ENCODE assay signal across 22 mouse cellular contexts in genomic region chr8:127089021-127089420, GRCm38 (mm10). TPM values are rescaled to one million over a fixed set of nuclear protein-coding genes. Genes with fewer than 3 reads are reported as not detected.
A peak's percentile ranks its signal among the peaks of the same experiment; 100 is the strongest.
DNase-seq lines count a peak whose midpoint lies in the region; ATAC-seq and TF ChIP-seq lines count a peak whose summit lies in the region.
"Had no signal": no experiment of that assay in that cellular context is flagged by ENCODE, and none has a peak within 500 bp of the region (broad histone marks: within the 10 kb centered on the region; RNA-seq: fewer than 3 reads in every experiment).

No protein-coding gene starts in this region.

- no peak overlapping the region for H3K4me2 ChIP-seq in hindbrain, embryonic 15.5 days
- no peak overlapping the region for H3K4me2 ChIP-seq in hindbrain, postnatal 0 days (ENCODE audit: low read depth, low read length)
- H3K4me2 ChIP-seq in lung, embryonic 14.5 days, result no peak overlapping the region
- peak overlapping the region; percentile 25; the same call in 1 of the 2 replicates for H3K4me2 ChIP-seq in heart, embryonic 11.5 days
- H3K4me2 ChIP-seq in midbrain, embryonic 16.5 days (ENCODE audit: low read length), result no peak overlapping the region
- H3K4me2 ChIP-seq: embryonic facial prominence, embryonic 12.5 days had no signal

- no peaks in the 10 kb centered on the region for H3K9me3 ChIP-seq in hindbrain, embryonic 15.5 days
- no peaks in the 10 kb centered on the region for H3K9me3 ChIP-seq in hindbrain, postnatal 0 days (ENCODE audit: low read length)
- no peaks in the 10 kb centered on the region for H3K9me3 ChIP-seq in lung, embryonic 14.5 days (ENCODE audit: low read depth, low read length)
- no peaks in the 10 kb centered on the region for H3K9me3 ChIP-seq in heart, embryonic 11.5 days (replicated peaks; ENCODE audit: control insufficient read depth, low read length)
- H3K9me3 ChIP-seq in midbrain, embryonic 16.5 days (replicated peaks; ENCODE audit: control insufficient read depth, low read length, poor library complexity, severe bottlenecking), result no peaks in the 10 kb centered on the region
- H3K9me3 ChIP-seq: embryonic facial prominence, embryonic 12.5 days; forebrain, embryonic 10.5 days; liver, embryonic 13.5 days had no signal

- H3K4me3 ChIP-seq in hindbrain, embryonic 15.5 days, result no peak overlapping the region
- no peak overlapping the region for H3K4me3 ChIP-seq in hindbrain, postnatal 0 days (ENCODE audit: low read length)
- no peak overlapping the region for H3K4me3 ChIP-seq in lung, embryonic 14.5 days (ENCODE audit: low read depth, low read length)
- no peak overlapping the region for H3K4me3 ChIP-seq in heart, embryonic 11.5 days (ENCODE audit: low read depth, low read length)
- no peak overlapping the region for H3K4me3 ChIP-seq in midbrain, embryonic 16.5 days (ENCODE audit: low read depth, low read length)
- H3K4me3 ChIP-seq: embryonic facial prominence, embryonic 12.5 days; forebrain, embryonic 10.5 days; liver, embryonic 13.5 days had no signal

- H3K27me3 ChIP-seq in hindbrain, embryonic 15.5 days, result no peaks in the 10 kb centered on the region
- no peaks in the 10 kb centered on the region for H3K27me3 ChIP-seq in hindbrain, postnatal 0 days (ENCODE audit: insufficient read depth, low read length)
- no peaks in the 10 kb centered on the region for H3K27me3 ChIP-seq in lung, embryonic 14.5 days (ENCODE audit: insufficient read depth, low read length)
- no peaks in the 10 kb centered on the region for H3K27me3 ChIP-seq in heart, embryonic 11.5 days (ENCODE audit: control insufficient read depth, insufficient read depth, low read length)
- no peaks in the 10 kb centered on the region for H3K27me3 ChIP-seq in midbrain, embryonic 16.5 days (ENCODE audit: control insufficient read depth, insufficient read depth, low read depth, low read length)
- H3K27me3 ChIP-seq: embryonic facial prominence, embryonic 12.5 days; Patski had no signal

- no peak for ATAC-seq in hindbrain, embryonic 15.5 days (ENCODE audit: low FRiP score, low read depth)
- no peak for ATAC-seq in hindbrain, postnatal 0 days
- no peak for ATAC-seq in lung, embryonic 14.5 days (ENCODE audit: insufficient read depth)
- ATAC-seq in heart, embryonic 11.5 days (replicated peaks; ENCODE audit: insufficient number of reproducible peaks, low FRiP score, low TSS enrichment), result no peak
- no peak for ATAC-seq in midbrain, embryonic 16.5 days
- ATAC-seq: activated CD4-positive, CD25-positive, alpha-beta regulatory T cell, adult 4 months; inflammation-experienced regulatory T-cells, adult 6 months; lung, postnatal 0 days; Patski had no signal

- no peak overlapping the region for H3K9ac ChIP-seq in hindbrain, embryonic 15.5 days
- no peak overlapping the region for H3K9ac ChIP-seq in hindbrain, postnatal 0 days (replicated peaks; ENCODE audit: low read length)
- no peak overlapping the region for H3K9ac ChIP-seq in lung, embryonic 14.5 days
- no peak overlapping the region for H3K9ac ChIP-seq in heart, embryonic 11.5 days (ENCODE audit: low read depth, low read length)
- H3K9ac ChIP-seq in midbrain, embryonic 16.5 days (ENCODE audit: low read depth, low read length), result no peak overlapping the region
- H3K9ac ChIP-seq: embryonic facial prominence, embryonic 12.5 days; liver, embryonic 13.5 days had no signal

- H3K36me3 ChIP-seq in hindbrain, embryonic 15.5 days, result no peaks in the 10 kb centered on the region
- no peaks in the 10 kb centered on the region for H3K36me3 ChIP-seq in hindbrain, postnatal 0 days (ENCODE audit: insufficient read depth, low read length)
- H3K36me3 ChIP-seq in lung, embryonic 14.5 days (ENCODE audit: insufficient read depth), result no peaks in the 10 kb centered on the region
- no peaks in the 10 kb centered on the region for H3K36me3 ChIP-seq in heart, embryonic 11.5 days (ENCODE audit: control insufficient read depth, insufficient read depth, low read length)
- H3K36me3 ChIP-seq in midbrain, embryonic 16.5 days (ENCODE audit: control insufficient read depth, insufficient read depth, low read length), result no peaks in the 10 kb centered on the region
- H3K36me3 ChIP-seq: embryonic facial prominence, embryonic 12.5 days; forebrain, embryonic 10.5 days; liver, embryonic 13.5 days had no signal

- H3K4me1 ChIP-seq in hindbrain, embryonic 15.5 days (replicated peaks), result peaks cover 33% of the 10 kb centered on the region
- peaks cover 16% of the 10 kb centered on the region for H3K4me1 ChIP-seq in hindbrain, postnatal 0 days (ENCODE audit: insufficient read depth, low read length)
- peaks cover 29% of the 10 kb centered on the region for H3K4me1 ChIP-seq in lung, embryonic 14.5 days (ENCODE audit: insufficient read depth)
- H3K4me1 ChIP-seq in heart, embryonic 11.5 days (ENCODE audit: control insufficient read depth, insufficient read depth, low read length), result peaks cover 60% of the 10 kb centered on the region
- H3K4me1 ChIP-seq in midbrain, embryonic 16.5 days (ENCODE audit: control insufficient read depth, insufficient read depth, low read length), result peaks cover 16% of the 10 kb centered on the region

- TF ChIP-seq CTCF in hindbrain, postnatal 0 days (IDR thresholded peaks at IDR 0.05; ENCODE audit: low read depth), result no peak
- TF ChIP-seq CTCF in lung, embryonic 14.5 days (IDR thresholded peaks at IDR 0.05; ENCODE audit: low read depth), result no peak

- no peak for DNase-seq in hindbrain, postnatal 0 days (ENCODE audit: low spot score)
- DNase-seq in lung, embryonic 14.5 days, result peak; percentile 51
- no peak for DNase-seq in lung, postnatal 25 days (ENCODE audit: low spot score)
- no peak for DNase-seq in adrenal gland, postnatal 4 days (ENCODE audit: low spot score in 2 of 2)
- DNase-seq: adrenal gland, postnatal 25 days; cerebellum, adult 2 months; gastrocnemius, postnatal 36 days; layer of hippocampus, postnatal 36 days; liver, embryonic 13.5 days; midbrain, embryonic 14.5 days; thymus, adult 2 months had no signal

- 0 out of 2 replicates have a peak overlapping the region, but pooled peaks have one; percentile 30 for H3K27ac ChIP-seq in hindbrain, embryonic 15.5 days (replicated peaks)
- no peak overlapping the region for H3K27ac ChIP-seq in hindbrain, postnatal 0 days
- no peak overlapping the region for H3K27ac ChIP-seq in lung, embryonic 14.5 days (ENCODE audit: low read depth)
- no peak overlapping the region; the same call in 1 of the 2 replicates for H3K27ac ChIP-seq in heart, embryonic 11.5 days (ENCODE audit: low read depth, low read length)
- no peak overlapping the region for H3K27ac ChIP-seq in midbrain, embryonic 16.5 days (ENCODE audit: low read length)
- H3K27ac ChIP-seq: embryonic facial prominence, embryonic 12.5 days; liver, embryonic 13.5 days had no signal

- WGBS in hindbrain, embryonic 15.5 days, result 41% methylated on average over 8 of the region's 8 CpGs
- WGBS in hindbrain, postnatal 0 days, result 51% methylated on average over 8 of the region's 8 CpGs
- 43% methylated on average over 8 of the region's 8 CpGs for WGBS in lung, embryonic 14.5 days
- WGBS in heart, embryonic 11.5 days (ENCODE audit: insufficient replicate concordance), result 45% methylated on average over 8 of the region's 8 CpGs
- 53% methylated on average over 8 of the region's 8 CpGs for WGBS in midbrain, embryonic 16.5 days

RNA-seq across cellular contexts. Expression of gene Pard3, which starts 25.3 kb away (rescaled TPM):
- polyA plus RNA-seq in hindbrain, embryonic 15.5 days (2015; fragmentation: Nextera tagmentation; extraction: Ambion mirVana), result 18.2 and 20.2 TPM in 2 replicates
- 29.3 and 36.0 TPM in 2 replicates for total RNA-seq in hindbrain, postnatal 0 days (2014; rRNA removed)
- polyA plus RNA-seq in hindbrain, postnatal 0 days (2015; fragmentation: Nextera tagmentation; extraction: Ambion mirVana), result 11.9 and 12.8 TPM in 2 replicates
- polyA plus RNA-seq in lung, embryonic 14.5 days (2014; fragmentation: Nextera tagmentation; extraction: Ambion mirVana), result 32.2 and 33.8 TPM in 2 replicates
- polyA plus RNA-seq in heart, embryonic 11.5 days (2014; fragmentation: Nextera tagmentation; extraction: Ambion mirVana), result 23.3 and 24.0 TPM in 2 replicates
- polyA plus RNA-seq in midbrain, embryonic 16.5 days (2015; fragmentation: Nextera tagmentation; extraction: Ambion mirVana), result 14.5 and 14.6 TPM in 2 replicates
- total RNA-seq in adrenal gland, postnatal 4 days (2021), result 10 to 100 TPM; 54.0 to 58.1 TPM
- total RNA-seq: common myeloid progenitor, adult 5-6 weeks; megakaryocyte, adult 5-6 weeks had no signal
- polyA plus RNA-seq: inflammation-experienced regulatory T-cells, adult 6 months had no signal
